Mouse (Mus musculus): Measurements from ENCODE around the gene Ywhag.

DNA sequence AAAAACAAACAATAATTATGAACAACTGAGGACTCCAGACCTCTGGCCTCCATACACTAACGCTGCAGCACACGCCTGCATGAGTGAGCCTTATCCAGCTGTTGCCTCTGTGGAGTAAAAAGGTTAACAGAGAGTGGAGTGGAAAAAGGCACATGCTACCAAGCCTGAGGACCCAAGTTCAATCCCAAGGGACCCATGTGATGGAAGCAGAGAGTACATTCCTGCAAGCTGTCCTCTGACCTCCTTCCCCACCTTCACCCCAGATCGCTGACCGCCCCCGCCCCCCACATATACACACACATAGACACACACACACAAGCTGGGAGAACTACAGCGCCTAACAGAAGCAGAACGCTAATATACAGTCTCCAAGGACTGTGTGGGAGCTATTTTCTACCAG, 10.5 kb downstream of the Ywhag start:
- TF ChIP-seq CTCF (IDR thresholded peaks at IDR 0.05; ENCODE audit: control insufficient read depth, insufficient read depth, low read length) (no peak), POLR2A (IDR thresholded peaks at IDR 0.05; ENCODE audit: borderline replicate concordance, control insufficient read depth, low read depth, low read length) (no peak)
